Comparison of ENCODE assay signal across 8 mouse cellular contexts in genomic region chr12:76765354-76765851, GRCm38 (mm10). TPM values are rescaled to one million over a fixed set of nuclear protein-coding genes. Genes with fewer than 3 reads are reported as not detected.
A peak's percentile ranks its signal among the peaks of the same experiment; 100 is the strongest.
DNase-seq lines count a peak whose midpoint lies in the region; ATAC-seq and TF ChIP-seq lines count a peak whose summit lies in the region.

Churc1 (plus strand) TSS chr12:76765538.
Fntb (plus strand) TSS chr12:76765589.

- peak within 1 kb of the TSS; percentile 61 for H3K9ac ChIP-seq in kidney, embryonic 15.5 days

- H3K4me3 ChIP-seq in bone marrow macrophage, adult 2 months (ENCODE audit: insufficient read depth, low read length): peak within 1 kb of the TSS; percentile 74
- H3K4me3 ChIP-seq in embryonic fibroblast, embryonic 13.5 days (ENCODE audit: insufficient read depth, low read length): peak within 1 kb of the TSS; percentile 54
- H3K4me3 ChIP-seq in heart, embryonic 10.5 days: peak within 1 kb of the TSS; percentile 75
- H3K4me3 ChIP-seq in kidney, embryonic 15.5 days (replicated peaks): peak within 1 kb of the TSS; percentile 69

- H3K36me3 ChIP-seq in heart, embryonic 10.5 days: no peaks in the 10 kb centered on the region
- H3K36me3 ChIP-seq in kidney, embryonic 15.5 days: no peaks in the 10 kb centered on the region

- H3K27me3 ChIP-seq in heart, embryonic 10.5 days (ENCODE audit: insufficient read depth, poor library complexity, severe bottlenecking): no peaks in the 10 kb centered on the region
- no peaks in the 10 kb centered on the region for H3K27me3 ChIP-seq in kidney, embryonic 15.5 days

- peak; percentile 100 for DNase-seq in A20 (ENCODE audit: low read depth, low spot score)
- DNase-seq in heart, embryonic 10.5 days (ENCODE audit: low spot score): peak; percentile 97
- DNase-seq in liver: peak; percentile 97
- peak; percentile 94 to 96 for DNase-seq in spleen, postnatal 4 days (ENCODE audit: low spot score in 2 of 2)

- TF ChIP-seq POLR2A in bone marrow macrophage, adult 2 months (IDR thresholded peaks at IDR 0.05; ENCODE audit: borderline replicate concordance, low read depth, low read length): no peak
- TF ChIP-seq POLR2A in embryonic fibroblast, embryonic 13.5 days (IDR thresholded peaks at IDR 0.05; ENCODE audit: low read depth, low read length): peak; percentile 90

- H3K27ac ChIP-seq in bone marrow macrophage, adult 2 months (ENCODE audit: insufficient read depth, low read depth, low read length): peak within 1 kb of the TSS; percentile 72
- H3K27ac ChIP-seq in embryonic fibroblast, embryonic 13.5 days (ENCODE audit: insufficient read depth, low read length): no peak within 1 kb of the TSS
- H3K27ac ChIP-seq in heart, embryonic 10.5 days: peak within 1 kb of the TSS; percentile 94
- peak within 1 kb of the TSS; percentile 62; the same call in 1 of the 2 replicates for H3K27ac ChIP-seq in kidney, embryonic 15.5 days

- peak; percentile 98 for ATAC-seq in kidney, embryonic 15.5 days (replicated peaks; ENCODE audit: low FRiP score)
- ATAC-seq in monocyte, adult 5-6 weeks (replicated peaks; ENCODE audit: insufficient number of reproducible peaks, low FRiP score, low TSS enrichment, poor library complexity, severe bottlenecking): peak; percentile 93

- TF ChIP-seq CTCF in bone marrow macrophage, adult 2 months (IDR thresholded peaks at IDR 0.05; ENCODE audit: low read depth, low read length): no peak
- TF ChIP-seq CTCF in embryonic fibroblast, embryonic 13.5 days (IDR thresholded peaks at IDR 0.05; ENCODE audit: borderline replicate concordance, insufficient read depth, low read length): no peak

- WGBS in heart, embryonic 10.5 days: under 1% methylated on average over 31 of the region's 31 CpGs
- WGBS in kidney, embryonic 15.5 days: under 1% methylated on average over 31 of the region's 31 CpGs

- peak within 1 kb of the TSS; percentile 66 for H3K4me2 ChIP-seq in kidney, embryonic 15.5 days

- no peaks in the 10 kb centered on the region for H3K9me3 ChIP-seq in heart, embryonic 10.5 days
- no peaks in the 10 kb centered on the region for H3K9me3 ChIP-seq in kidney, embryonic 15.5 days (replicated peaks)

- peaks cover 8% of the 10 kb centered on the region for H3K4me1 ChIP-seq in bone marrow macrophage, adult 2 months (ENCODE audit: control insufficient read depth, insufficient read depth, low read length)
- H3K4me1 ChIP-seq in embryonic fibroblast, embryonic 13.5 days (ENCODE audit: control insufficient read depth, insufficient read depth, low read length): no peaks in the 10 kb centered on the region
- peaks cover 8% of the 10 kb centered on the region for H3K4me1 ChIP-seq in heart, embryonic 10.5 days
- H3K4me1 ChIP-seq in kidney, embryonic 15.5 days: peaks cover 12% of the 10 kb centered on the region

RNA-seq across cellular contexts. Expression of gene Churc1, which starts in this region (rescaled TPM):
- polyA plus RNA-seq in bone marrow macrophage, adult 2 months (2012; ENCODE audit: insufficient read depth, insufficient read length, missing spikeins): 52.1 and 52.3 TPM in 2 replicates
- 43.3 and 44.5 TPM in 2 replicates for polyA plus RNA-seq in embryonic fibroblast, embryonic 13.5 days (2011; ENCODE audit: insufficient read length, low read depth, missing spikeins)
- 145 and 165 TPM in 2 replicates for polyA plus RNA-seq in heart, embryonic 10.5 days (2016; fragmentation: Nextera tagmentation; extraction: Ambion mirVana)
- polyA plus RNA-seq in kidney, embryonic 15.5 days (2015; fragmentation: Nextera tagmentation; extraction: Ambion mirVana): 118 and 129 TPM in 2 replicates
- 42.5 to 61.0 TPM (median 52.8 TPM) in 3 replicates for total RNA-seq in monocyte, adult 5-6 weeks (2017)

RNA-seq across cellular contexts. Expression of gene Fntb, which starts in this region (rescaled TPM):
- polyA plus RNA-seq in bone marrow macrophage, adult 2 months (2012; ENCODE audit: insufficient read depth, insufficient read length, missing spikeins): 4.3 and 5.5 TPM in 2 replicates
- polyA plus RNA-seq in embryonic fibroblast, embryonic 13.5 days (2011; ENCODE audit: insufficient read length, low read depth, missing spikeins): 51.9 and 81.7 TPM in 2 replicates
- polyA plus RNA-seq in heart, embryonic 10.5 days (2016; fragmentation: Nextera tagmentation; extraction: Ambion mirVana): 36.9 and 39.2 TPM in 2 replicates
- polyA plus RNA-seq in kidney, embryonic 15.5 days (2015; fragmentation: Nextera tagmentation; extraction: Ambion mirVana): 37.5 and 43.7 TPM in 2 replicates
- 1.4 to 8.8 TPM (median 6.4 TPM) in 3 replicates for total RNA-seq in monocyte, adult 5-6 weeks (2017)
